Mouse (Mus musculus) heart, adult 18-20 months (tissue): ENCODE results near the gene Impdh2. TPM values are rescaled to one million over a fixed set of nuclear protein-coding genes. Genes with fewer than 3 reads are reported as not detected.
A peak's percentile ranks its signal among the peaks of the same experiment; 100 is the strongest.

Source experiments
- DNase-seq, 2 experiments: peaks; one replicate each; pipeline ENCODE4 v3.0.0; 2021 to 2022; ENCODE audit warnings: mixed read lengths in 1 of 2
- total RNA-seq, 2 experiments: library from RNA; stranded (reverse); gene quantifications; 2 replicates each; pipeline ENCODE4 v1.2.3; 2021

Impdh2 gene
- total RNA-seq, 2 experiments from 2014 or later: 48.3 to 49.7 TPM

DNA sequence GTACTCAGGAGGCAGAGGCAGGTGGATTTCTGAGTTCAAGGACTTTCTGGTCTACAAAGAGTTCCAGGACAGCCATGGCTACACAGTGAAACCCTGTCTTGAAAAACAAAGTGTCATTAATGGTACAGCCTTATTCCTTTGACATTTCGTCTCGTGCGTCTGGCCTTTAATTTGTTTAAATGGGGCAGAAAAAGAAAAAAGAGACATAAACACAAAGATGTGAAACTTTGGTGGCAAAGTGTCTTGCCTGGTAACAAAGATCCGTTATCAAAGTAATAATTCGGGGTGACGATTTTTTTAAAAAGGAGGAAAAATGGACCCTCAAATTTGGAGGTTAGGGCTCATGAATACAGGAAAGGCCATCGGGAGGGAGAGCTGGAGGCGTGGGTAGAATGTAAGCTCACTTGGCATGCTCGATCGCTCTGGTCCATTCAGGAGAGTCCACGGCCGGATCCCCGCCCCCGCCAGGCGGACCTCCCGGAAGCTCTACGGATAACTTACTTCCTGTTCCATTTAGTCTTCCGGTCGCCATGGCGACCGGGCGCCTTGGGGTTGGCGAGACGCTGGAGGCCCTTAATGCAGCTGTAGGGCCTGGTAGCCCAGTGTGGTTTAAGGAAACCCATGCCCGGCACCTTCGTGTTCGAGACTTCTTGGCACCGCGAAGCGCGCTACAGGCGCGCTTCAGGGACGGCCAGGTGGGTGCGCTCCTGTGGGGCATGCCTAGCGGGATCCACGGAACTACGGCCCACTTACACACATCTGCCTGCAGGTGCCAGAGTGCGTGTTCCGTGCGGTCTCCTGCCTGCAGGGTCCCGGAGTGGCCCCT, 9.5 kb downstream of the Impdh2 start, which contains the start of gene Dalrd3:
Gene Dalrd3, plus strand, starts transcription at position 506 of the 826 bp plus-strand sequence.
- DNase-seq: peak; percentile 89 to 95

DNA sequence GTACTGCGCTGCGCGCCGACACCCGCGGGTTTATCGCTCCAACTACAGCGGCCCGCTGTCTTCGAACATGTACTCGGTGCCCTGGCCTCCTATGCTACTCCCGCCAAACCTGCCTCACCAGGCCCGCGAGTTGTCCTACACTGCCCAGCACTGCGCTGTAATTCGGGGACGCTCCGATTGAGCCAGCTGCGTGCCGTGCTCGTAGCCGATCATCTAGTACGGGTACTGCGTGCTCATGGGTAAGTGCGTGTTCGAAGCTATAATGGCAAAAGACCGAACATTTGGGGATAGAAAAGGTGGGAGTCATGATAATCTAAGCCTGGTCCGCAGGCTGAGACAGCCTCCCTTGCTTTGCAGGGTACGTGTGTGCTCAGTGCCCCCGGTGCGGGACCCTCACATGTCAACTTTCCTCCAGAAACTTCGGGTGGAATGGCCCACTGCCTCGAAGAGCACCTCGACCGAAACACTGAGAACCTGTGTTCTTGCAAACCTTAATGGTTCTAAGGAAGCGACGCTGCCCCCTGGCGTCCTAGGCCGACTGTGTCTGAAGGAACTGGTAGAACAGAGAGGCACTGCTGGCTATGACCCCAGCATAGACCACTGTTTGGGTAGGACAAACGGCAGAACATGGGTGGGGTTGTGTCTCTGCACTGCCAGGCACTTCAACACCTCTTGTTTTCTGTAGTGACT, 10.3 kb downstream of the Impdh2 start:
- peak; percentile 74 to 89 for DNase-seq

GRCm38 (mm10) chr9:108571401-108571973, 11.4 kb downstream of the Impdh2 start:
- no peak for DNase-seq

DNA sequence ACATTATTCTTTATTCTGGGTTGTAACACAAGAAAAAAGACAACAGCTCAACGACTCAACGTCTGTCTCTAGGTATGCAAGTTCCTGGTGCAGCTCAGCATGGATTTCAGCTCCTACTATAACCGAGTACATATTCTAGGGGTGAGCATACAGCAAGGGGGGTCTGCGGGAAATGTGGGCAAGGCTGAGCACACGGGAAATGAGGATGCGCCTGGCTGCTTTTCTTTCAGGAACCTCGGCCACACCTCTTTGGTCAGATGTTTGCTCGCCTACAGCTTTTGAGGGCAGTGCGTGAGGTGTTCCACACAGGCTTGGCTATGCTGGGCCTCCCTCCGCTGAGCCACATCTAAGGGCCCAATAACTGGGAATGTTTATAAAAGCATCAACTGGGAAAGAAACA, 12.2 kb downstream of the Impdh2 start:
- DNase-seq: peak in 1 of 2 experiments; percentile 1

GRCm38 (mm10) chr9:108573774-108574690, 13.9 kb downstream of the Impdh2 start:
- no peak for DNase-seq

DNA sequence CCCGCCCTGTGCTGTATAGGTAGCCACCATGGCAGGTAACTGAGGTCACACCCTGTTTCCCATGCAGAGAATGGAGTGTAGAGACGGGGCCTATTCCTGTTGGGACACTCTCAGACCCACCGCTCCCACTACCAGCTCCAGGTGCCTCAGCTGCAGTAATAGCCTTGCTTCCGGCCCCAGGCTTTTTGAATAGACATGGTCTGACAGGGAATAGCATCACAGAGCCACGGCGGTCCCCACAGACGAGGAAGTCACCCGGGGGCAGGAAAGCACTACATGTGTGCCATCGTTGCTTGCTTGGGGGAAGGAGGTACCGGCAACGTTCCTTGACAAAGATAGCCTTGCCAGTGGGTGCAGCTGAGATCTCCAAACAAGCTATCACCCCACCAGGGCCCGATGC, 14.8 kb downstream of the Impdh2 start:
- no peak for DNase-seq

- no peak for DNase-seq
Observed at GRCm38 (mm10) chr9:108575321-108576297, 15.5 kb downstream of the Impdh2 start.

- no peak for DNase-seq
Observed at GRCm38 (mm10) chr9:108577025-108577424, 16.9 kb downstream of the Impdh2 start.

- peak; percentile 47 to 69 for DNase-seq
Observed at GRCm38 (mm10) chr9:108577934-108578544, 18.0 kb downstream of the Impdh2 start.

DNA sequence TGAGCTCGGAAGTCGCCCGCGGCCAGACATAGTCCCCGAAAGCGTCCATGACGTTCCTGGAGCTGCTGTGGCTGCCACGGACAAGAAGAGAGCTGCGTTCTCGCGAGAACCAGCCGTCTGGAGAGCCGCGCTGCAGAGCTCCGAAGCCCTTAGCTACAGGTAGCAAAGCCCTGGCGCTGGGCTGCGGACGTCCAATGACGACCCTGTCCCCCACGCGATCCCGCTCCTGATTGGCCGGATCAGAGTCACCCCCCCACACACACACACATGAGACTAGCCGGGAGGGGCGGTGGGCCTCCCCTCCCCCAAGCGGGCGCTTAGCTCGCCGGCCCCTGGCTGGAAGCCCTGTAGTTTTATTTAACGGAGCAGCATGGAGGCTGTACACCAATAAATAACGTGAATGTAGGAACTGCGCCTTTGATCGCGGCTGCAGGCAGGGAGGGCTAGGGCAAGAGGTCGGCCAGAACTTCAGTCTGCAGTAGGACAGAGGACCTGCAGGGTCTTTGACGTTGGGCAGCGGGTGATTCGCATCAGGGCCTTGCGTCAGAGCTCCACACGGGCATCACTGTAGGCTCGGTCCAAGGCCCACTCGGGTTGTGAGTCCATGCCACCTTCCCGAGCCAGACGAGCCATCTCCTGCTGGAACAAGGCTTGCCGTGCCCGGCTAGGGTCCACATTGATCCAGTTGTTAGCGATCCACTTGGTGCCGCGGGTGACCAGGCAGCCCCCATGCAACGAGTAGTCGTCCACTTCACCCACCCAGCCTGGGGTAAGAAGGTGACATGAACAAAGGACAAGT, 18.7 kb downstream of the Impdh2 start, which contains the start of gene Wdr6:
Gene Wdr6, minus strand, starts transcription at position 195 of the 799 bp plus-strand sequence.
- DNase-seq: peak; percentile 89 to 95

- no peak for DNase-seq
Observed at GRCm38 (mm10) chr9:108579344-108579690, 19.2 kb downstream of the Impdh2 start.

DNA sequence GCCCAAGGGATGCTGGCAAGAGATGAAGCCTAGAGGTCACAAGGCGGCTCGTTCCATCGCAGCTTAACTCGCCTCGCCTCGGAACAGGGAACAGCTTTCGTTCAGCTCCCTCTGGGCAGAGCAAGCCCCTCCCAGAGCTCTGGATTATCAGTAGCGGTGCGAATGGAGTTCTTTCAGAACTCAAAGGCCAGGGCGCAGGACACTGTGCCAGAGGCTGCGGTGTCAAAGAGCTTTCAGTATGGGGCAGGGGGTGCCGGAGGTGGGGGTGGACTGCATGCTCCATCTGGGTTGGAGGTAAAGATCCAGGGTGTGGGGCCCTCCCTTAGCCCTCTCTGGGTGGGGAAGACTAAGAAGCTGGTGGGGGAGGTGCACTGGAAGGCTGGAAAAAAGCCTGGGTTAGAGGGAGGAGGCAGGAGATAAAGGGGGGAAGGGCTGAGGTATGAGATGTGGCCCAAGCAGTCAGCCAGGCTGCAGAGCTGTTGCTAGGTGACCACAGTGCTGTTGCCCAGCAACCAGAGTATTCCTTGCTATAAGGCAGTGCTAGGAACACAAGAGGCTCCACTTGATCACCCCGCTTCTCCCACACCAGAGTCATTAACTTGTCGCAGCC, 27.6 kb downstream of the Impdh2 start:
- DNase-seq: peak; percentile 79 to 87

DNA sequence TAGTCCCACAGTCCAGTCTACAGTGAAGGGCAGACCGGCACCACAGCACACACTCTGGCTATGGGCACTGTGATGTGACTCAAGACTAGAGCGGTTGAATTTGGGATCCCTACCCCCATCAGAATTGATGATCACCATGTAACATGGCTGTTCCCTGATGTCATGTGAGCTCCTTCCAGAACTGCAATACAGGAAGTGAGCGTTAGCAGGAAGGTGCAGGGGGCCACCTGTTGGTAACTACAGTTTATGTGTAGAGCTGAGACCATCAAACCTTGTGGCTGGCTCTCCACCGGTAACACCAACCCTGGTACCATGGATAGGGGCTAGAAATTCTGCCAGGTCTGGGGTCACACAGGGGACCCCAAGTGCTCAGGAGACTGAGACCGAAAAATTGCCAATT, 29.1 kb downstream of the Impdh2 start:
- no peak for DNase-seq

DNA sequence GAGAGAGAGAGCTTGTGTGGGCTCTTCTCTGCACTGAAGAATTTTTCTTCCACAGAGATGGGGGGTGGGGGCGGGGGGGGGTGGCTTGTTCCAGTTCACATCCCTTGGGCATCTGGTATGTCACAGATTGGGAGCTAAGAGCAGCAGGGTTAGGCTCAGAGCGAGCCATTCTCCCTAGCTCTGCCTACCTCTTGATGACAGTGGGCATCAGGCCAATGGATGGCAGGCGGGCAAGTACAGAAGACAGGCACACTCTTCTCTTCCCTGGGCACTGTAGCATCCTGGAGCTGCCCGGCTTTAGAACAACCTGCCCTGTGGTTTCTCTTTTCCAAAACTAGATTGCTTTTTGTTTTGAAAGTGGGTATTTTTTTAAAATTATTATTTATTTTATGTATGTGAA, 31.4 kb downstream of the Impdh2 start:
- no peak for DNase-seq

- no peak for DNase-seq
Observed at GRCm38 (mm10) chr9:108594354-108594753, 34.3 kb downstream of the Impdh2 start.

GRCm38 (mm10) chr9:108596998-108597764, 37.1 kb downstream of the Impdh2 start, which contains the start of gene P4htm:
Gene P4htm (minus strand): TSS chr9:108597667.
- peak; percentile 77 to 81 for DNase-seq

DNA sequence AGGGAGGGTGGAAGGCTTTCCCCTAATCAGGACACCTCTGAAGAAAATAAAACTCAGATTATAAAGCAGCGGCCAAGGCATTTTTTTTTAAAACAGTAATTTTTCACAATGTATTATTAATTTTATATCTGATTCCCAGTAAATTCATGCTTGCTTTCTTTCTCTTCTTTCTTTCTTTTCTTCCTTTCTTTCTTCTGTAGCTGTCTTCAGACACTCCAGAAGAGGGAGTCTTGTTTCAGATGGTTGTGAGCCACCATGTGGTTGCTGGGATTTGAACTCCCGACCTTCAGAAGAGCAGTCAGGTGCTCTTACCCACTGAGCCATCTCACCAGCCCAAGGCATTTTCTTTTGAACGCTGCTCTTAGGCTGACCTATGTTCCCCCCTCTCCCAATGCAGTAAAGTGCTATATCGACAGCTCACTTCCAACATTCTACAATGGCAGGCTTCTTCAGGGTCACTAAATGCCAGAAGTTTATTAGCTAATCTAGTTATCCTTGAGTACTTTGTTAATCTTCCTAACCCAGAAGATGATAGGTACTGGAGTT, 39.0 kb downstream of the Impdh2 start:
- no peak for DNase-seq

GRCm38 (mm10) chr9:108600011-108600410, 39.9 kb downstream of the Impdh2 start:
- DNase-seq: no peak
